Mouse (Mus musculus) thymus, adult 2 months (tissue): ENCODE measurements around the gene Rtp2.

Experiments
- CTCF ChIP-seq: fragments of 200-500 bp; IDR thresholded peaks from 2 replicates; pipeline ENCODE4 v1.5.1; 2012; ENCODE audit warnings: mild to moderate bottlenecking, control low read depth, low read length, moderate library complexity, borderline replicate concordance; ENCODE audit not compliant: control insufficient read depth, poor library complexity, insufficient read depth; ENCODE audit errors: extremely low read depth
- POLR2A ChIP-seq: fragments of 200-500 bp; IDR thresholded peaks from 2 replicates; pipeline ENCODE4 v1.6.1; 2012; ENCODE audit warnings: mild to moderate bottlenecking, low read length, control low read depth, moderate library complexity; ENCODE audit not compliant: control insufficient read depth, poor library complexity, insufficient read depth; ENCODE audit errors: extremely low read depth

DNA sequence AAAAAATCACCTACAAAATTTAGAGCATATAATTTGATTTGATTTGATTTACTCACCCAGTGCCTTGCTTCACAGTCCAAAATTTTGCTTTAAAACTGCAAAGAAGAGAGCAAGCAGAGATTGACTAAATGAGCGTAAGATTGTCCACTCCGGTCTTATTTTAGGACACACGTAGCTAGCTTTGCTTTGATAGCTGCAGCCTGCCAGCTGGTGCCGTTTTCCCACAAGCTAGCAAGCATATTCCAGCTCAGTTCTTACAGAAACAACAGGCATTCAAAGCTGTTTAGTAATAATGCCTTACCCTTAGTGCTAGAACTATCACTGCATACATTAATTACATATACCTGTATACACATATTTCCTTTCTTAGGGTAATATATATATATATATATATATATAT is 46.3 kb upstream of the Rtp2 start:
- TF ChIP-seq CTCF (no peak), POLR2A (no peak)
